Mouse (Mus musculus) brain, embryonic 14.5 days (tissue): ENCODE measurements around the gene Aldh9a1.

Source experiments
- CTCF ChIP-seq: fragments of 200-500 bp; IDR thresholded peaks from 2 replicates; pipeline ENCODE4 v1.5.1; 2012; ENCODE audit warnings: inconsistent platforms, mild to moderate bottlenecking, moderate library complexity, borderline replicate concordance; ENCODE audit not compliant: insufficient read depth, insufficient read length; ENCODE audit errors: extremely low read depth
- POLR2A ChIP-seq: fragments of 200-500 bp; IDR thresholded peaks from 2 replicates; pipeline ENCODE4 v1.6.1; 2012; ENCODE audit warnings: mild to moderate bottlenecking, inconsistent platforms, borderline replicate concordance; ENCODE audit not compliant: poor library complexity, insufficient read depth, insufficient read length, severe bottlenecking; ENCODE audit errors: extremely low read depth

GRCm38 (mm10) chr1:167366621-167367020, 16.8 kb downstream of the Aldh9a1 start:
- TF ChIP-seq POLR2A, result no peak
- no peak for TF ChIP-seq CTCF
